Mouse (Mus musculus): ENCODE measurements around the gene Lrba. TPM values are rescaled to one million over a fixed set of nuclear protein-coding genes. Genes with fewer than 3 reads are reported as not detected.
A peak's percentile ranks its signal among the peaks of the same experiment; 100 is the strongest.

Gene Lrba
- total RNA-seq, 2 experiments from 2014 or later: 7.5 to 13.4 TPM

GRCm38 (mm10) chr3:86745769-86746512 lies 521.5 kb downstream of the Lrba start:
- ATAC-seq (ENCODE audit: poor library complexity, severe bottlenecking): no peak

- ATAC-seq (ENCODE audit: poor library complexity, severe bottlenecking): no peak
These were observed 526.2 kb downstream of the Lrba start for GRCm38 (mm10) chr3:86750652-86751051.

- no peak for ATAC-seq (ENCODE audit: poor library complexity, severe bottlenecking)
These were observed 529.7 kb downstream of the Lrba start for GRCm38 (mm10) chr3:86754178-86754577.

GRCm38 (mm10) chr3:86754595-86755557 lies 530.4 kb downstream of the Lrba start:
- ATAC-seq (ENCODE audit: poor library complexity, severe bottlenecking): 0 out of 2 replicates have a peak, but pooled peaks have one; percentile 12

GRCm38 (mm10) chr3:86756548-86756947 lies 532.1 kb downstream of the Lrba start:
- ATAC-seq (ENCODE audit: poor library complexity, severe bottlenecking): peak; percentile 34

- peak; percentile 36; the same call in 1 of the 2 replicates for ATAC-seq (ENCODE audit: poor library complexity, severe bottlenecking)
These were observed 534.2 kb downstream of the Lrba start for GRCm38 (mm10) chr3:86758727-86759126.

- ATAC-seq (ENCODE audit: poor library complexity, severe bottlenecking): no peak
These were observed 534.9 kb downstream of the Lrba start for GRCm38 (mm10) chr3:86759383-86759782.

GRCm38 (mm10) chr3:86759834-86760233 lies 535.4 kb downstream of the Lrba start:
- ATAC-seq (ENCODE audit: poor library complexity, severe bottlenecking): no peak

- ATAC-seq (ENCODE audit: poor library complexity, severe bottlenecking): no peak
These were observed 536.0 kb downstream of the Lrba start for GRCm38 (mm10) chr3:86760474-86760873.

- peak; percentile 53 for ATAC-seq (ENCODE audit: poor library complexity, severe bottlenecking)
These were observed 536.9 kb downstream of the Lrba start for GRCm38 (mm10) chr3:86761095-86762035.

- no peak for ATAC-seq (ENCODE audit: poor library complexity, severe bottlenecking)
These were observed 537.5 kb downstream of the Lrba start for GRCm38 (mm10) chr3:86762036-86762415.

- ATAC-seq (ENCODE audit: poor library complexity, severe bottlenecking): no peak
These were observed 538.0 kb downstream of the Lrba start for GRCm38 (mm10) chr3:86762456-86762855.

- no peak for ATAC-seq (ENCODE audit: poor library complexity, severe bottlenecking)
These were observed 544.1 kb downstream of the Lrba start for GRCm38 (mm10) chr3:86768553-86768952.

GRCm38 (mm10) chr3:86768969-86769368 lies 544.5 kb downstream of the Lrba start:
- no peak for ATAC-seq (ENCODE audit: poor library complexity, severe bottlenecking)

- peak; percentile 85 for ATAC-seq (ENCODE audit: poor library complexity, severe bottlenecking)
These were observed 550.3 kb downstream of the Lrba start for GRCm38 (mm10) chr3:86774566-86775443.

- no peak for ATAC-seq (ENCODE audit: poor library complexity, severe bottlenecking)
These were observed 551.0 kb downstream of the Lrba start for GRCm38 (mm10) chr3:86775444-86775828.

GRCm38 (mm10) chr3:86779704-86780103 lies 555.2 kb downstream of the Lrba start:
- ATAC-seq (ENCODE audit: poor library complexity, severe bottlenecking): no peak

- ATAC-seq (ENCODE audit: poor library complexity, severe bottlenecking): no peak
These were observed 559.6 kb downstream of the Lrba start for GRCm38 (mm10) chr3:86784051-86784450.

GRCm38 (mm10) chr3:86784930-86785329 lies 560.5 kb downstream of the Lrba start:
- ATAC-seq (ENCODE audit: poor library complexity, severe bottlenecking): no peak

GRCm38 (mm10) chr3:86786280-86786679 lies 561.8 kb downstream of the Lrba start:
- no peak for ATAC-seq (ENCODE audit: poor library complexity, severe bottlenecking)

Measured in megakaryocyte, adult 5-6 weeks (primary cell).